Mouse (Mus musculus) heart, embryonic 10.5 days (tissue): ENCODE data around the gene Fbxl17. TPM values are rescaled to one million over a fixed set of nuclear protein-coding genes. Genes with fewer than 3 reads are reported as not detected.

Experiments used
- DNase-seq: peaks from one replicate; pipeline ENCODE4 v3.0.0-alpha.2; 2017; ENCODE audit warnings: low spot score
- H3K27ac ChIP-seq: fragments of 300-500 bp; sonication (generic); 2 replicates; pipeline ENCODE4 v1.5.1; 2016; ENCODE audit warnings: mild to moderate bottlenecking
- H3K27me3 ChIP-seq: fragments of 300-500 bp; sonication (generic); 2 replicates; pipeline ENCODE4 v1.6.1; 2016; ENCODE audit warnings: mild to moderate bottlenecking; ENCODE audit not compliant: poor library complexity, insufficient read depth, severe bottlenecking
- H3K36me3 ChIP-seq: fragments of 300-500 bp; sonication (generic); 2 replicates; pipeline ENCODE4 v1.6.1; 2016; ENCODE audit warnings: mild to moderate bottlenecking, moderate library complexity
- H3K4me1 ChIP-seq: fragments of 300-500 bp; sonication (generic); 2 replicates; pipeline ENCODE4 v1.6.1; 2016; ENCODE audit warnings: mild to moderate bottlenecking
- H3K4me3 ChIP-seq: fragments of 300-500 bp; sonication (generic); 2 replicates; pipeline ENCODE4 v1.5.1; 2016; ENCODE audit warnings: mild to moderate bottlenecking, moderate library complexity
- H3K9me3 ChIP-seq: fragments of 300-500 bp; sonication (generic); 2 replicates; pipeline ENCODE4 v1.6.1; 2016; ENCODE audit warnings: mild to moderate bottlenecking, moderate library complexity
- WGBS: fragments of 180-500 bp; shearing (Covaris S2); methylation state at CpG from one replicate; pipeline ENCODE4 v1.1.7; 2016; 5-methylcytosine and 5-hydroxymethylcytosine counted together
- polyA plus RNA-seq: library from polyadenylated mRNA; unstranded; fragments of >200 nt; fragmentation: Nextera tagmentation; extraction: Ambion mirVana; gene quantifications from 2 replicates; pipeline ENCODE4 v1.2.1, GENCODE M21; 2016

Fbxl17 gene
- polyA plus RNA-seq, 1 experiment from 2014 or later = 4.2 TPM

- 0 out of 2 replicates have a peak, but pooled peaks cover 5% of the 10 kb centered on the region for H3K9me3 ChIP-seq
- H3K36me3 ChIP-seq = peaks cover 5% of the 10 kb centered on the region; the same call in 1 of the 2 replicates
Observed at GRCm38 (mm10) chr17:63410101-63410500, 89.7 kb downstream of the Fbxl17 start.

GRCm38 (mm10) chr17:63405955-63406354 lies 93.9 kb downstream of the Fbxl17 start:
- H3K4me3 ChIP-seq = no peak overlapping the region
- no peak for DNase-seq
- H3K27me3 ChIP-seq = no peaks in the 10 kb centered on the region
- peaks cover 9% of the 10 kb centered on the region for H3K4me1 ChIP-seq
- H3K9me3 ChIP-seq = no peaks in the 10 kb centered on the region
- 73% methylated on average over 4 of the region's 4 CpGs for WGBS
- H3K36me3 ChIP-seq = no peaks in the 10 kb centered on the region
- H3K27ac ChIP-seq = no peak overlapping the region

More at GRCm38 (mm10) chr17:63410101-63410500, 89.7 kb downstream of the Fbxl17 start:
- Histone ChIP-seq H3K4me3 (no peak overlapping the region), H3K4me1 (peaks cover 3% of the 10 kb centered on the region; the same call in 1 of the 2 replicates), H3K27ac (no peak overlapping the region), H3K27me3 (no peaks in the 10 kb centered on the region)
- 86% methylated on average over 2 of the region's 2 CpGs for WGBS
- no peak for DNase-seq

GRCm38 (mm10) chr17:63405471-63405870 lies 94.3 kb downstream of the Fbxl17 start:
- no peaks in the 10 kb centered on the region for H3K27me3 ChIP-seq

GRCm38 (mm10) chr17:63404968-63405367 lies 94.8 kb downstream of the Fbxl17 start:
- H3K36me3 ChIP-seq = no peaks in the 10 kb centered on the region
- DNase-seq = no peak
- no peak overlapping the region for H3K27ac ChIP-seq
- no peak overlapping the region for H3K4me3 ChIP-seq
- peaks cover 9% of the 10 kb centered on the region for H3K4me1 ChIP-seq
- 84% methylated on average over 2 of the region's 2 CpGs for WGBS
- no peaks in the 10 kb centered on the region for H3K27me3 ChIP-seq
- no peaks in the 10 kb centered on the region for H3K9me3 ChIP-seq

More at GRCm38 (mm10) chr17:63405471-63405870, 94.3 kb downstream of the Fbxl17 start:
- no peaks in the 10 kb centered on the region for H3K36me3 ChIP-seq
- H3K9me3 ChIP-seq = no peaks in the 10 kb centered on the region
- no peak overlapping the region for H3K4me3 ChIP-seq
- no peak overlapping the region for H3K27ac ChIP-seq
- peaks cover 9% of the 10 kb centered on the region for H3K4me1 ChIP-seq
- no peak for DNase-seq
- WGBS = 75% methylated on average over 4 of the region's 4 CpGs

- Histone ChIP-seq H3K27me3 (no peaks in the 10 kb centered on the region), H3K36me3 (no peaks in the 10 kb centered on the region), H3K4me1 (peaks cover 9% of the 10 kb centered on the region), H3K27ac (no peak overlapping the region), H3K4me3 (no peak overlapping the region), H3K9me3 (no peaks in the 10 kb centered on the region)
- no peak for DNase-seq
Observed at GRCm38 (mm10) chr17:63403801-63404415, 95.9 kb downstream of the Fbxl17 start.

GRCm38 (mm10) chr17:63402741-63403681 lies 96.8 kb downstream of the Fbxl17 start:
- H3K4me1 ChIP-seq = peaks cover 9% of the 10 kb centered on the region
- no peaks in the 10 kb centered on the region for H3K27me3 ChIP-seq
- no peaks in the 10 kb centered on the region for H3K9me3 ChIP-seq
- H3K36me3 ChIP-seq = no peaks in the 10 kb centered on the region
- no peak overlapping the region for H3K27ac ChIP-seq
- 74% methylated on average over 13 of the region's 13 CpGs for WGBS
- no peak for DNase-seq
- no peak overlapping the region for H3K4me3 ChIP-seq

- Histone ChIP-seq H3K27me3 (no peaks in the 10 kb centered on the region), H3K9me3 (no peaks in the 10 kb centered on the region), H3K4me3 (no peak overlapping the region), H3K27ac (no peak overlapping the region), H3K4me1 (peaks cover 9% of the 10 kb centered on the region), H3K36me3 (no peaks in the 10 kb centered on the region)
- 75% methylated on average over 3 of the region's 3 CpGs for WGBS
- DNase-seq = no peak
Observed at GRCm38 (mm10) chr17:63402170-63402569, 97.6 kb downstream of the Fbxl17 start.

GRCm38 (mm10) chr17:63400640-63401039 lies 99.2 kb downstream of the Fbxl17 start:
- no peaks in the 10 kb centered on the region for H3K9me3 ChIP-seq
- WGBS = 76% methylated on average over 5 of the region's 5 CpGs
- H3K36me3 ChIP-seq = no peaks in the 10 kb centered on the region
- H3K4me3 ChIP-seq = no peak overlapping the region
- no peaks in the 10 kb centered on the region for H3K27me3 ChIP-seq
- no peak overlapping the region for H3K27ac ChIP-seq
- peaks cover 6% of the 10 kb centered on the region for H3K4me1 ChIP-seq
- DNase-seq = no peak

- WGBS = 88% methylated on average over 8 of the region's 8 CpGs
- H3K27me3 ChIP-seq = no peaks in the 10 kb centered on the region
- H3K9me3 ChIP-seq = no peaks in the 10 kb centered on the region
- H3K4me3 ChIP-seq = no peak overlapping the region
- H3K36me3 ChIP-seq = no peaks in the 10 kb centered on the region
- peaks cover 6% of the 10 kb centered on the region for H3K4me1 ChIP-seq
- DNase-seq = no peak
- no peak overlapping the region for H3K27ac ChIP-seq
Observed at GRCm38 (mm10) chr17:63399816-63400215, 100.0 kb downstream of the Fbxl17 start.

GRCm38 (mm10) chr17:63391506-63391905 lies 108.3 kb downstream of the Fbxl17 start:
- Histone ChIP-seq H3K4me1 (no peaks in the 10 kb centered on the region), H3K27me3 (no peaks in the 10 kb centered on the region), H3K4me3 (no peak overlapping the region), H3K9me3 (no peaks in the 10 kb centered on the region), H3K36me3 (no peaks in the 10 kb centered on the region), H3K27ac (no peak overlapping the region)
- no peak for DNase-seq
- 85% methylated on average over 4 of the region's 4 CpGs for WGBS

- Histone ChIP-seq H3K4me3 (no peak overlapping the region), H3K4me1 (no peaks in the 10 kb centered on the region), H3K27me3 (no peaks in the 10 kb centered on the region), H3K9me3 (no peaks in the 10 kb centered on the region), H3K36me3 (no peaks in the 10 kb centered on the region), H3K27ac (no peak overlapping the region)
- no peak for DNase-seq
- 78% methylated on average over 4 of the region's 4 CpGs for WGBS
Observed at GRCm38 (mm10) chr17:63390951-63391350, 108.9 kb downstream of the Fbxl17 start.

- Histone ChIP-seq H3K4me1 (peaks cover 20% of the 10 kb centered on the region; the same call in 1 of the 2 replicates), H3K27me3 (no peaks in the 10 kb centered on the region), H3K36me3 (0 out of 2 replicates have a peak, but pooled peaks cover 4% of the 10 kb centered on the region), H3K4me3 (no peak overlapping the region), H3K27ac (no peak overlapping the region; the same call in 1 of the 2 replicates), H3K9me3 (peaks cover 3% of the 10 kb centered on the region; the same call in 1 of the 2 replicates)
- WGBS = 79% methylated on average over 3 of the region's 3 CpGs
- DNase-seq = no peak
Observed at GRCm38 (mm10) chr17:63370977-63371376, 128.8 kb downstream of the Fbxl17 start.
